Mouse (Mus musculus) brain, embryonic 14.5 days (tissue): ENCODE measurements around the gene Rrbp1. TPM values are rescaled to one million over a fixed set of nuclear protein-coding genes. Genes with fewer than 3 reads are reported as not detected.

ENCODE experiments used
- DNase-seq: peaks from one replicate; pipeline ENCODE4 v3.0.0-alpha.2; 2011; ENCODE audit warnings: low read depth
- CTCF ChIP-seq: fragments of 200-500 bp; IDR thresholded peaks from 2 replicates; pipeline ENCODE4 v1.5.1; 2012; ENCODE audit warnings: inconsistent platforms, mild to moderate bottlenecking, moderate library complexity, borderline replicate concordance; ENCODE audit not compliant: insufficient read depth, insufficient read length; ENCODE audit errors: extremely low read depth
- POLR2A ChIP-seq: fragments of 200-500 bp; IDR thresholded peaks from 2 replicates; pipeline ENCODE4 v1.6.1; 2012; ENCODE audit warnings: mild to moderate bottlenecking, inconsistent platforms, borderline replicate concordance; ENCODE audit not compliant: poor library complexity, insufficient read depth, insufficient read length, severe bottlenecking; ENCODE audit errors: extremely low read depth
- polyA plus RNA-seq: library from polyadenylated mRNA; depleted of rRNA; stranded (reverse); fragments of >200 nt; gene quantifications from 2 replicates; pipeline ENCODE4 v1.2.3, GENCODE M21; 2012

The Rrbp1 gene
- polyA plus RNA-seq, 1 experiment: 66.2 TPM

DNA sequence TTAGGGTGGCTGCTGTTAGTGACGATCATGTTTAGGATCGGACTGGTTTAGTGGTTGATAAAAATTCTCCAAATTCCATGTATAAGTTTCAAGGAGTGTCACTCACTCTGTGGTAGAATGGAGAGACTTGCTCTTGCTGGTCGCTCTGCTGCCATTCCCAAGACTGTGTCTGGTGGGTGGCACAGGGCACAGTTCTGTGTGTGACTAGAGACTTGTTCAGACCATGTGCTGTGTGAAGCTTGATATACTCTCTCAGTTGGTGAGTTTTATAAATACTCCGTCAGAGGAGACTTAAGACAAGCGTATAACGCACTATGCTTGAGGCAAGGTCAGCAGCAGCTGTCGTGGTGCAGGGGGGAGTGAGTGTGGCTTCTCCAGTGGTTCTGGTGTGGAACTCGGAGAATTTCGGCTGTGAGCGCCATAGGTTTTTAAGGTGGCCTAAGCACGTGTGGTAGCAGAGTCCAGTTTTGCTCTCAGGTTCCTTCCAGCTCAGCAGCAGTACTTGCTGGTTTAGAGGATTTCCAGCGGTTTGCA is 78.7 kb downstream of the Rrbp1 start:
- no peak for DNase-seq
- TF ChIP-seq POLR2A (no peak), CTCF (no peak)

- no peak for TF ChIP-seq POLR2A
- TF ChIP-seq CTCF: no peak
- DNase-seq: no peak
Measured at GRCm38 (mm10) chr2:143929607-143930311, 81.3 kb downstream of the Rrbp1 start.

GRCm38 (mm10) chr2:143925826-143926225 is 85.2 kb downstream of the Rrbp1 start:
- DNase-seq: no peak
- no peak for TF ChIP-seq POLR2A
- no peak for TF ChIP-seq CTCF

DNA sequence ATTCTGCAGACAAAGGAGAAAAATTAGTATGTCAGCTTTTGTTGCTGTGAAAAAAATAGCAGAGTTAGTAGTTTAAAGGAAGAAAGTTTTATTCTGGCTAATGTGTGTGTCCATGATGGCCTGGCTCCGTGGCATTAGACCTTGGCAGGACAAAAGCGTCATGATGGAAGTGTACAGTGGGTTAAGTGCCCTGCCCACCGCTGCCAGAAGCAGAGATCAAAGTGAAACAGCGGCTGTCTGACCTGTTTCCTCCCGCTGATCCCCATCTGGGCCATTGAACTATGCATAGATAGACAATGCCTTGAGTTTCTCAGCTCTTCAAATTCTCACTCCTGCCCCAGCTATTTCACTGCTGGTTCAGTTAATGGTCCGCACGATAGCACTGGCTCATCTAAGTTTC is 87.0 kb downstream of the Rrbp1 start:
- no peak for DNase-seq
- no peak for TF ChIP-seq POLR2A
- TF ChIP-seq CTCF: no peak

GRCm38 (mm10) chr2:143918831-143919502 is 92.1 kb downstream of the Rrbp1 start:
- no peak for DNase-seq
- TF ChIP-seq POLR2A (no peak), CTCF (no peak)

GRCm38 (mm10) chr2:143917622-143918021 is 93.4 kb downstream of the Rrbp1 start:
- no peak for TF ChIP-seq POLR2A
- TF ChIP-seq CTCF: no peak
- no peak for DNase-seq

DNA sequence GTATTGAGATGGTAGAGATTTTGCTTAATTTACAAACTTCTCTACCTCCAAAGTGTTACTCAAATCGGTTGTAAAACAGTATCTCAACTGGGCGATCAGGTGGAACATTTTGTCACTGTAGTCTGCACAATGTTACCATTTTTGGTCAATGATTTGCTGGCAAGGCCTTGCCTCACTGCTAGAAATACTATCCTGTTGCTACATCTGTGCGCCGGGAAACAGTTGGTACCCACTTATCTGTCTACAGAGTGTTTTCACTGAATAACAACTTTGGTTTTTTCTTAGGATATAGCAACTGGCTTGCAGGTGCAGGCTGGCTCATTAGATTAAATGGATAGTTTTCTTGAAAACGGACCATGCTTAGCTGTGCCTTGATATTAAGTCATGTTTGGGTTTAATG is 94.8 kb downstream of the Rrbp1 start:
- DNase-seq: peak; percentile 52
- TF ChIP-seq CTCF (no peak), POLR2A (no peak)

DNA sequence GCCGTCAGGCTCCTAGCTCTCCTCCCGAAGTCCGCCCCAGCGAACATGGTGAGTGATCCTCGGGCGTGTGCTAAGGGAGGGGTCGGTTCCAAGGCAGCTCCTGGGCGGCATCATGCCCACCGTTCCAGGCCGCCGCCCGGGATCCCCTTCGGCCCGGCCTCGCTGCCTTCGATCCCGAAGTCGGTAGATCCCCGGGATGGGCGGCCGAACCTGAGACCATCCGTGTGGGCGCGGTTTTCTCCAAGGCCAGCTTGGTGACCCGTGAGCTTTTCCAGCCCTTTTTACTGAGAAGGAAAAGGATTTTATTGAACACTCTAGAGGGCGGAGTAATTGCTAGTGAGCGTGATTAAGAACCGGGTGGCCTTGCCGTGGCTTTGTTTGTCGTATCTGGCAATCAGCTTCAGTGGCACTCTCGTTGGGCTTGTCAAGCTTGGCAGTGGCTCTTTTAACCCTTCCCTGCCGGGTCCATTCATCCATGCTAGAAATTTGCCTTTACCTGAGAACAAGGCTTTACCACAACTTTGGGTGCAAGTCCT is 95.4 kb downstream of the Rrbp1 start:
- TF ChIP-seq POLR2A (peak; percentile 27; the same call in 1 of the 2 replicates), CTCF (no peak)

DNA sequence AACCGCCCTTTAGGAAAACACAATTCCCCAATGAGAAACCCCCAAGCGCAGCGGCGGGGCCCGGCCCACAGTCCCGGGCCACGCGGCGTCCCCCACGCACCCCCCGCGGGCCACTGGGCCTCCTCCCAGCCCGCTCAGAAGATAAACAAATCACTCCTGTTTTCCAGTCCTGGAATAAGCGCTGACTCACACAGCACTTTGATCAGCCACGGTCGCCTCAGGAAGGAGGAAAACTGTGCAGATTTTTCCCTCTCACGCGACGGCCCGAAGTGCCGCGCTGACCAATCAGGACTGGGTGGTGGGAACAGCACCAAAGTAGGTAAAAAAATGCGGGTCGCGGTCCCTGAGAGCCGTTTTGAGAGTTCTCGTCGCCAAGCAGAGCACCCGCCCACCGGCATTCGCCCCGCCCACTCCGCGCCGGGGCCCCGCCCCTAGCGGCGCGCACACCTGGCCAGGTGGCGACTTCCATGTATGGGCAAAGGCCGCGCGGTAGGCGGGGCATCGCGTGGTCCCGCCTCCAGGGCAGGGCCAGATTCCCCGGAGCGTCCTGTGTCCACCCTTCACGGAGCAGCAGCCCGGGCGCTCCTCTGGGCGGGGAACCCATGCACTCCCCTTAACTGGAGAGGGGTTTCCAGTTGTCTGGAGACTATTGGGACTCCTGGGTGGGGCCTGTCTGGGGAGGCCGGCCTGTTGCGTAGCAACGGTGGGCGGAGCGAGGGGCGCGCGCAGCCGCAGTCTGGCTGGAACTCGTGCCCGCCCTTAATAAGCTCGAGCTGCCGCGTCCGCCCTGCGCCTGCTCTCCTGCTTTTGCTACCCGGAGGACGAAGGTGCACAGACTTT is 96.1 kb downstream of the Rrbp1 start, which contains the start of gene Dstn:
TSS of gene Dstn (plus strand) at position 561 of the 840 bp plus-strand sequence.
- DNase-seq: peak; percentile 99
- TF ChIP-seq POLR2A (peak; percentile 74; the same call in 1 of the 2 replicates), CTCF (no peak)

More for the DNA sequence above, 95.4 kb downstream of the Rrbp1 start:
- peak; percentile 92 for DNase-seq

GRCm38 (mm10) chr2:143914221-143914620 is 96.8 kb downstream of the Rrbp1 start:
- no peak for TF ChIP-seq POLR2A
- no peak for TF ChIP-seq CTCF
- peak; percentile 49 for DNase-seq
